Mouse (Mus musculus) left cerebral cortex, adult 18-20 months (tissue): ENCODE data around the gene Nbr1. TPM values are rescaled to one million over a fixed set of nuclear protein-coding genes. Genes with fewer than 3 reads are reported as not detected.

Experiments
- DNase-seq, 2 experiments: peaks; one replicate each; pipeline ENCODE4 v3.0.0; 2021 to 2022; ENCODE audit warnings: low spot score in 2 of 2, mixed read lengths in 1 of 2
- long read RNA-seq, 2 experiments: library from polyadenylated mRNA; stranded (forward); transcript quantifications; one replicate each; pipeline ENCODE4 v2.0.0; 2021
- total RNA-seq, 2 experiments: library from RNA; stranded (reverse); gene quantifications; 2 replicates each; pipeline ENCODE4 v1.2.3; 2021

The Nbr1 gene
- 100 to 1,000 TPM; 135 to 198 TPM for total RNA-seq
- long read RNA-seq, experiment 1, full-length matches to known transcripts: 40 of 86 reads
- long read RNA-seq, experiment 1, partial matches to known transcripts: 37 of 86 reads
- long read RNA-seq, experiment 1, other reads (novel, unspliced or antisense): 9 of 86 reads
- long read RNA-seq, experiment 2, full-length matches to known transcripts: 22 of 54 reads
- long read RNA-seq, experiment 2, partial matches to known transcripts: 23 of 54 reads
- long read RNA-seq, experiment 2, other reads (novel, unspliced or antisense): 9 of 54 reads

DNA sequence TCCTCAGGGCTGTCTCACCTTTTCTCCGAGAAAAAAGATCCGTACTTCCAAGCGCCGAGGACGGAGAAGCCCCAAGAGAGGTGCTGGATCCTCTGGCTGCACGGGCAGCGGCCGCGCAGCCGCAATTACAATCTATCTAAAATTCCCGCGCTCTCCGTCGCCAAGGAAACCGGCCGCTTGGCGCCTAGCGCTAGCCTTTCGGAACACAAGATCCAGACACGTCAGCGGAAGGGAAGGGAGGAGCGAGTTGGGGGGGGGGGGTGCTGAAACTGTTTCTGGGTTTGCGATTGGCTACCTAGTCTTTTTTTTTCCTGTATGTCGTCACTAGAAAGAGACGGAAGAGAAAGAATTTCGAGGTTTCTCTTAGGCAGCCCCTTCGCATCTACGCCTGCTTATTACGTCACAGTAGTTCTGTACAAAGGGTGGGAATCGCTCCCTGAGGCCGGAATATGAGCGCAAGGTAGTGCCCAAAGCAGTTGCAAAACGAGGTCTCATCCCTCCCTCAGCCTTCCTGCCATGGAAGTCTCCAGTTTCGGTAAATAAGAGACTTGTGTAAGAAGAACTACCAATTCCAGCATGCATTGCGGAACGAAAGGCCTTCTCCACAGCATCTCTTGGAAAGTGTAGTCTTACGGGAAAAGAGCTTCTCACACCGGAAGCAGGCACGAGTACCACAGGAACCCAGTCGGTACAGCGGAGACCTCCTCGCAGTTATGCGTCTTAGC lies at the start of gene Nbr1, which contains the start of gene Brca1:
TSS of gene Nbr1 (plus strand) at position 399 of the 725 bp plus-strand sequence.
TSS of gene Brca1 (minus strand) at position 205 of the 725 bp plus-strand sequence.
- DNase-seq: peak; percentile 81 to 89

DNA sequence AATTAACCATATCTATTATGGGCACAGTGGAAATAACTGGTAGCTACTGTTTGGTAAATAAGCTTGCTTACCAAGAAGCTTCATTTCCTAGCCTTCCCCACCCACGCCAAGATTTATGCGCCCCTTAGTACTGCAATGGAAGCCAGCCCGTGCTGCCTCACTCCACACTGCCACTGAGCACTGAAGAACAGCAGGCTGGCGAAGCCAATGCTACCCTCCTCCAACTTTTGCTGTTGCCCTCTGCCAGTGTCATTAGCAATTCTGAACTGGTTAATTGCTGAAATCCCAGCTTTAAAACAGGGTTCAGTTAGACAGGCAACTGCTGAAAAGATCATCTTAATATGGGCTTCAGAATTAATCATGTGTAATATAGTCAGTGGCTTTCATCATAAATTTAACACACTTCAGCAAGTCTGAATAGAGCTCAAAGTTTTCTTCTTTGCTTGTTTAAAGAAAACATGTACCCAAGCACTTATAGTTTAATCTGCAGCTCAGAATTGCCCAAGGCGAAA lies 45.6 kb upstream of the Nbr1 start:
- DNase-seq: no peak

DNA sequence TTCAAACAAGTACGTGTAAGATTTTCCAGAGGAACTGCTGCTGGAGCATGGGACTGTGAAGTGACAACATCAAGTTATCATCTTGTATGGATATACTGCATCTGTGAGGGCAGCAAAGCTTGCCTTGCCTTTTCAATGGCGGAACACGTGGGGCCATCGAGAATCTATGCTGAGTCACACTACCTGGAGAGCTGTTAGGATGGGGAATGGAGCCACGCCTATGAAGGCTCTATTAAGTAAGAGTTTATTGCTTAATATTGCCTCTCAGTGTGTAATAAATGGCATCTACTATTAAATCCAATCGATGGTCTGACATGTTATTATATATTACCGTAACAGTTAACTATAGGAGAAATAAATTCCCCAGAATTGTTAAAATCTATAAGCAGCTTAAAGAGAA lies 44.9 kb upstream of the Nbr1 start:
- no peak for DNase-seq

DNA sequence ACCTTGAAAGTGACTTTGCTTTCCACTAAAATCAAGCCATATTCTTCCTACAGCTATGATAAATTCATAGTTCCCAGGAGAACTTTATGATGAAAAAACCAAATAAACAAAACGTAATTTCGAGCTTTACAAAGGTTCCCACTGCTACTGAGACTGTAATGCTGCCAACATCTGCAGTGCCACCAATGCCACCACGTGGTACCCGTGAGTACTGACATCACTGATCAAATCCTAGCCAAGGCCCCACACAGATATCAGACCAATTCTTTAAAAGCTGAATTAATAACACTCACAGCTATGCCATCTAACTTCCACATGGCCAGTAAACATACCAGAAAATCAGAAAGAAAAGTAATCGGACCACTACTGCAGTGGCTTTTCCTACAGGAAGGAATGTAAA lies 33.0 kb upstream of the Nbr1 start:
- DNase-seq: peak in 1 of 2 experiments; percentile 5

DNA sequence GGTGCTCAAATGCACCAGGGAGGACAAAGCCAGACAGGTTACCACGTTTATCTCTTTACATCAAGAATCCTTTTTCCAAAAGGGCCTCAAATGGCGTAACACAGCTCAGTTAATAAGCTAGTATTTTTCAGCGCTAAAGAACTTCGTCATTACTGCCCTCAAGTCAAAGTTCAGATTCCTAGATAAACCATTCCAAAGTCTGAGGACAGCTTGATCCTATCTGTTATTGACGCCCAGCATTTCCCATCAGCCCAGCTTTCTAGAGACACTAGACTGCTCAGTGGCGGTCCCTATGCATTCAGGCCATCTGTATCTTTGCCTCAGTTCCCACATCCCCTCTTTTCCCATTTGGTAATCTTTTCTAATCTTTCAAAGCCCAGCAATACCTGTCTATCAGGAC lies 32.6 kb upstream of the Nbr1 start:
- no peak for DNase-seq

DNA sequence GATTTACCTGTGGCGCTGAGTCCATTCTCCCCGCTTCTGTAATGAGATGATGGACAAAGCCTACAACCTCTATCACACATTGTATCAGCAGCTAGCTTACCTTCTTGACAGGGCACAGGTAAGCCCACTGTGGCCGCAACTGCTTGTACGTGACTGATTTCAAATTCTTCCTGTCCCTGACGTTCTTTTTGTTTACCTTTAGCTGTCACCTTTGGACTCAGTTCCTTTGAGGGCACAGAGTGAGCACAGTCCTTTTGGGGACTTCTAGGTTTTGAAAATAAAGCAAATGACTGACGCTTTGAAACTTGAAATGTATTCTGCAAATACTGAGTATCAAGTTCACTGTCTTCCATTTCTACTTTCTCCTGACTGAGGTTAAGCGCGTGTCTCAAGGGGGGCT lies 27.5 kb upstream of the Nbr1 start:
- DNase-seq: no peak

DNA sequence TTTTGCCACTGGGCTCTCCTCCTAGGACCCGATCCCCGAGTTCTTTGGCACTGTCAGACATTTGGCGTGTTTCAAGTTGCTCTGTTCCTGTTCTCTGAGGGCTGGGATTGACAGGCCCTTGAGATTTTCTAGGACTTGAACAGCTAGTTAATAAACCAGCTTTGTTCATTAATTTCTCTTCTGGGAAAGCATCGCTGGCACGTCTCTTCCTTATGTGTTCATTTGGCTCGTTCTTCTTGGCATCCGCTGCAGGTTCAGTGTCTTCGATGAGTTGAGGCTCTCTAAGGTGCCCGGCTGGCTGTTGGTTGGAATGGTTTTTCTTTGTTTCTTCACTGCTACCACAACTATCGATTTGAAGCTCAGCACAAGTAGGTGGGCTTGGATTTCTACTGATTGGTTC lies 26.9 kb upstream of the Nbr1 start:
- DNase-seq: no peak

DNA sequence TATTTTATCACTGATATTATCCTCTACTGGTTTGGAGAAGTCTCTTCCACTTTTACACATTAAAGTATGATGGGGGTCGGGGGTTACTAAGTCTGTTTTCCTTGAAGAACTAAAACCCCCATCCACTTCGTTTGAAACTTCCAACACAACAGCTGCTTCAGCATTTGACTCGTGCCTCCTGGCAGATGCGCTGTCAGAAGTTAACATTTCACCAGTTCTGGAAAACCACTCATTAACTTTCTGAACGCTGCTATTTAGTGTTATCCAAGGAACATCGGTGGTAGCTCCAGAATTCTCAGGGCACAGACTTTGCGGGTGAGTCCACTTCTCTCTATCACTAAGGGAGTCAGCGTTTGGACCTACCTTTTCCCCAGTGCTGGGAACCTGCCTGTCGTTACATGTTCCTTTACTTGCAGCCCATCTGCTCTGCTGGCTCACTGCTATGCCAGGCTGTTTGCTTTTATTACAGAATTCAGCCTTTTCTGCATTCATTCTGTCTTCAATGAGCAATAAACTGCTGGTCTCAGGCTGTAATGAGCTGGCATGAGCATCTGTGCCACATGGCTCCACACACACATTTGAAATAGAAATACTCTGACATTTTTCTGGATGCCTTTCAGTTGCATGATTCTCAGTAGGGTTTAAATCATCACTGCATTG lies 25.9 kb upstream of the Nbr1 start:
- peak in 1 of 2 experiments; percentile 3 for DNase-seq

DNA sequence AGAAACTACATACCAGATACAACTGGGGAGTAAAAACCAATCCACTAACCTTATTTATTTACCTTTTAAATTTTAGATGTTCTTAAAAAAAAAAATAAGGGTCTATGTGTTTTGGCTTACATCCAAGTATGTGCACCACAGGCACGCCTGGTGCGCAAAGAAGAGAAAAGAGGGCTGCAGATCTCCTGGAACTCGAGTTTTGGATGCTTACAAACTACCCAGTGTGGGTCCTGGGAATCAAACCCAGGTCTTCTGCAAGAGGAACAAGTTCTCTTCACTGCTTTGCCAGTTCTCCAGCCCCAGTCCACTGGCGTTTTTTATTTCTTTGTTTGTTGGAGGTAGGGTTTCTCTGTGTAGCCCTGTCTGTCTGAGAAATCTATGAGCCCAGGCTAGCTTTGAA lies 25.3 kb upstream of the Nbr1 start:
- no peak for DNase-seq

DNA sequence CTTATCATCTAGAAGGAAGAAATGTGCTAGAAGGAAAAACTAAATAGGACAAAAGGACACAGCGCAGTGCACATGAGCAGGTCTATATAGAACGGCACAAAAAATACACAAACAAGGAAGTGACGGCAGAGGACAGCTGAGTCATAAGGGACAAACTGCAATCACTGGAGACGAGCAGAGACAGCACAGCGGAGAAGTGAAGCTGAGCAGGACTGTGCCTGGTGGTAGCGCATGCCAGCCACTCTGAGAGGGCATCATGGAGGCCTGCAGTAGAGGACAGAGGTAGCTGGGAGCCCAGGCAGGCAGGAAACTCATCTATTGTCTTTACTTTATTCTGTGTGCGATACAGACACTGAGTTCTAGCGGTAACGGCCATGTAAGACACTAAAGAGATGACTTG lies 8.4 kb upstream of the Nbr1 start:
- DNase-seq: peak in 1 of 2 experiments; percentile 5

DNA sequence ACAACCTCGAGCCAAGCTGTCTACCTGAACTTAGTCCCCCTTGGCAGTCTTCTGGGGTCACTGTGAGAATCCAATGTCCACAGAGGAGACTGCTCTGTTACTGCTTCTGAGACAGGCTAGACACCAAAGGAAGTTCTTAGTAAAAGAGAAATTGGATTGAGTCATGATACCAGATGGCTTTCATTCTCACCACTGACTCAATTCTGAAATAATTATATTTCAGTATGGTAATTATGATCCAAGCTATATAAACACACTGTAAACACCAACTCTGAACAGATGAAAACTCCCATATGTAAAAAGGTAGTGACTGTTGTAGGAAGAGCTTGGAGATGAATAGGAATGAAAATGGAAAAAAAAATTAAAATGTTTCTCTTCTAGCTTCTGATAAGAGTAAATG lies 7.8 kb upstream of the Nbr1 start:
- DNase-seq: no peak

DNA sequence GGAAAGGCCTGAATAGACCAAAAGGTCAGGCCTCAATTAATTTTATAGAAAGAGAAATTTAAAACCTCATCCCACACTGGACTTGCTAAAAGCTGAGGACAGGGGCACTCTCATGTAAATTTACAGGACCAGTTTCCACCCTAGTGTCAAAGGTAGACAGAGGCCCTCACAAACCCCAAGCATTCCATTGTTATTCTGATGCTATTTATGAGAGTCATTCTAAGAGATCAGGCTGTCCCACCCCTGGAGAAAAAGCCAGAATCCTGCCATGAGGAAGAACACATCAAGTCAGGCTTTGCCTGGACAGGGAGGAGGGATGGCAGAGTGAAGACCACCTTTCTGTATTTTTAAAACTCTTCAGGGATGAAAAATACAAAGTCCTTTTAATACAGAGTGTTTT lies 3.4 kb upstream of the Nbr1 start:
- no peak for DNase-seq

DNA sequence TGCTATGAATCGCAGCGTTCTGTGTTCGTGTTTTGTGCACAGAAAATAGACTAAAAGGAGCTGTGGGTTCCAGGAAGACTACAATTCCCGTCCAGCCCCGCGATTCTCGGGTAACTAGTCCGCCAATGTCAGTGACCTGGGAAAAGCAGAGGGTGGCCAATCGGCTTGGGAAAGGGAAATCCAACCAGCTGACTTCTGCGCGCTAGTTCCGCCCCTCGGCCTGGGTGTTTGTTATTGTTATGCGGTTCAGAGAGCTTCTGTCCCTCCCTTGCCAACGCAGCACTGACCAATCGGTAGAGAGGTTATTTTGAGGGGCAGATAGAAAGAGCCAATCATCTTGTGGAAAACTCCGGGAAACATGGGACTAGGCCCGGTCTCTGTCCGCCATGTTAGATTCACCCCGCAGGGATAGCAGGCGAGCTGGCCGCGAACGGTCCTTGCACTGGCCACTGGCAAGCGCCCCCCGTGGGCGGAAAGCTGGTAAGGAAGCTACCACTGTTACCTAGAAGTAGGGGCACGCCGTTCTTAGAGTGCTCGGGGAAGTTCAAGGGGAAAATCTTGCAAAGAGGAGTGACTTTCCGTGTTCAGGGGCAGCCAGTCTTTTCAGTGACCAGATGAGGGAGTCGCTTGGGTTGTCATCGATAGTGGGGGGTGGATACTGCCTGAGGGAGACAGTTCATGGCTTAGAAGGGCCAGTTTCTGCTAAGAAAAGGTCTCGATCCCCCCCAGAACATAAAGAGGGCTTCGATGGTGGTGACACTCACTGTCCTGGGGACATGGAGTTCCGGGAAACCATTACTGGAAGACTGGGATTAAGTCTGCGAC lies 739 bp downstream of the Nbr1 start:
- peak; percentile 94 to 98 for DNase-seq

DNA sequence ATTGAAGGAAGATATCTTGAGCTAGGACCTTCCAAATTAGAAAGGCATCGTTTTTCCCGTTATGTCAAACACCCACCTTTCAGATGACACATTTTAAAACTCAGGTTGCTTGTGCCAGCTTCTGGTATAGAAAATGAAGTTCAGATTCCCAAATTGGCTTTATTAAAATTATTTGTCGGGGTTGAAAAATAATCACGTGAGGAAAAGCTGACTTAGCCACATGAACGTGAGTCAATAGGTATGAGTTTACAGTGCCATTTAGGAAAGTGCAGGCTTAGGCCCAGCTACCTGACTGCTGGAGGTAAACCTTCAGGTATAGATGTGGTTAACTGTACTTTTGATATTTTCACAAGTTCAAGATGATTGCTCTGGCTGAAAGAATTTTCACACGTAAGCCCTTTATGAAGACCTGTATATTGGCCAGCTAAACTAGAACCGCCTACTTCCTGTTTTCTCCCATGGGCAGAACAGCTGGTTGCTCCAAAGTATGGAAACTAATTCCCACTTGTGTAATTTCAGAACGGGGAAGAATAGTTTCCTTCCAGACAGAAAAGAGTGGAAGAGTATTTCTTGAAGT lies 1.5 kb downstream of the Nbr1 start:
- no peak for DNase-seq

DNA sequence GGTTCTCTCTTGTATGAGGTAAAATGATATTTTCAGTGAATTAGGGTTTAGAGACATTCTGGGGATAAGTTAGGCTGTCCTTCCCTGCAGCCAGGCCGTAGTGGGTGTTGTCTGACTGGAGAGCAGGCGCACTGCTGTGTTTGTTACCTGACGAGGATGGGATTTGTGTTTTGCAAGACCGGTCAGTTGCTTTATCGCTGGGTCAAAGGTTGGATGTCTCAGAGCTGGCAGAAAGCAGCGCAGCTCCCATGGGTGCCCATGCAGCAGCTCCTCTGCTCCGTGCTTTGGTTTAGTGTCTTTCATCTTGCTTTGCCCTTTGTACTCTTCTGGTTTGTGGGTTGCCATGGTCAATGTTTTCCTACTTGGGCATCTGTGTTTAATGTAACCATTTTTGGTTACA lies 4.6 kb downstream of the Nbr1 start:
- DNase-seq: no peak

DNA sequence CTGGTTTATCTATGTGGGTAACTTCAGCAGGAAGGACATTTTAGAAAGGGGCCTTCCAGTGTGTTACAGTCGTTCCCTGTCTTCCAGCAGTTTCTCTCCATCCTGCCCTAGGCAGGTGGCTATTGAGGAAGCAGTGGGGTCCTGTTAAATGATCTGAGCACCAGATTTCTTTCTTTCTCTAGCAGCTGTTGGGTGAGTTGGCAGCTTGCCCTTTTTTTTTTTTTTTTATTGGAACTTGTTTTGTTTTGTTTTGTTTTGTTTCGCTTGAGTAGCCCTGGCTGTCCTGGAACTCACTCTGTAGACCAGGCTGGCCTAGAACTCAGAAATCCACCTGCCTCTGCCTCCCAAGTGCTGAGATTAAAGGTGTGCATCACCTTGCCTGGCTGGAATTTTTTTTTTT lies 5.0 kb downstream of the Nbr1 start:
- DNase-seq: no peak

DNA sequence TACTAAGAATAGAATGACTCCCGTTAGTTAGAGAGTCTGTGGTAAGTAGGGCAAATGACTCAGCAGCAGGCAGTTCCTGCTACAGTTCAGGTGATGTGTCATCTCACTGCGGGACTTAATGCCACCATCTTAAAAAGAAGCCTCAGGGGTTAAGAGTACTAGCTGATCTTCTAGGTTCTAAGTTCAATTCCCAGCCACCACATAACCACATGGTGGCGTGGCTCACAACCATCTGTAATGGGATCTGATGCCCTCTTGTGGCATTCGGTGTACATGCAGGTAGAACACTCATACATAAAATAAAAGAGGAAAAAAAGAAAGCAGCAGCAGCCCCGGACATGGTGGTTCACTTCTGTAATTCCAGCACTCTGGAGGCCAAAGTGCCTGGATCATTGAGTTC lies 10.4 kb downstream of the Nbr1 start:
- DNase-seq: peak in 1 of 2 experiments; percentile 32

DNA sequence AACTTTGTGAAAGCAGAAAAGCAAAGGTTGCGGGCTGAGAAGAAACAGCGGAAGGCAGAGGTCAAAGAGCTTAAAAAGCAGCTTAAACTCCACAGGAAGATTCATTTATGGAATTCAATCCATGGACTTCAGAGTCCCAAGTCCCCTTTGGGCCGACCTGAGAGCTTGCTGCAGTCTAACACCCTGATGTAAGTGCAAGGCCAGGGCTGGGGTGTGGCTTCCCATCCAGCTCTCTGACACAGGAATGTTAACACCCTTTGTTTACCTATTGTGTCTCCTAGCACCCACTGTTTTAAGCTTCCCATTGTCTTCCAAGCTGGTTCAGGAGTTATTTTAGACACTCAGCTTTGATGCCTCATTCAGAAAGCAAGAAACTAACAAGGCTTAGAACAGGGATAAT lies 16.5 kb downstream of the Nbr1 start:
- DNase-seq: no peak

DNA sequence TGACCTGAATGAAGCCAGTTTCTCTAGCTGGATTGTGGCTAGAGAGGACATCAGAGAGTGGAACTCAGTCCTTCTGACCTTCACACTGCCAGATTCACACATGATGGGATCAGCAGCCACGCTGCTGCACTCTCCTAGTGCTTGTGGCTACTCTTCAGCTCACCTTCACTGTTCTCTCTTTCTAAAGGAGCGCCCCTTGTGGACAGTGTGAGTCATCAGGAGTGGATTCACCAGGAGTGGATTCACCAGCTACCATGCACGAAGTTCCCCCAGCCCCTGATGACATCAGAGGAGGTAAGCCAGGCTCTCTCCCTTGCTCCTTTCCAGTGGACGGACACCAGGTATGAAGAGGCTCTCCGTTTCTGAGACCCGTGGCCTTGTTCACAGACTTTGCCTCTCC lies 24.2 kb downstream of the Nbr1 start:
- no peak for DNase-seq

DNA sequence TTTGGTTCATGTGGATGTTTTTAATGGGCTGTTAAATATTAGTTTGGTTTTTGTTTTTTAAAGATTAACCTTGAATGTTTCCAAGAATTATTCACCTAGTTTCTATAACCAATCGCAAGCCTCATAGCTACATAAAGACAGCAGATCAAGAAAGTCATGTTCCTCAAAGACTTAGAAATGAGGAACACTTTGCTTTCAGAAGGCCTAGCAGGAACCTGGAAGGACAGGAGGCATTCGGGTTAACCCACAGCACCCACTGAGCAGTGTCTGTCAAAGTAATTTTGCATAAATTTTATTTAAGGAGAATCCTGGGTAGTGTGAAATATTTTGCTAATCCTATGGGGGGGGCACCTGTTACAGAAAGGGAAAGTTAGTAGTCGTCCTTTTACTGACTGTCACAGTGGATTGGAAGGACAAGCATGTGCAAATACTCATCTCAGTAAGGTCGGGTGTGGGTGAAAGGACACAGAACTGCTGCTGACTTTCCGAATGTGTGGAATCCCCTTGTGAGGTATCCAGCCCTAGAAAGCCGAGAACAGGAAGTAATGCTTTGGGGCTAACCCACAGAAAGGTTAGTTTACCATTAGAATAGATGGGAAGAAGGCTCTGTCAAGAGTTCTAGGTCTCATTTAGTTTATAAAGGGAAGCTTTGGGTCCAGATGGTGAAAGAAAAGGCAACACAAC lies 29.3 kb downstream of the Nbr1 start:
- no peak for DNase-seq
